Mouse (Mus musculus): ENCODE measurements at regions not wholly inside any gene's neighbourhood (a gene's known extent, or its start where the extent isn't known, plus 50 kb on each side); places are given as distances from the start of the nearest gene placed in this dataset.
"Not testable (repeated sequence)": the region's sequence is repeated elsewhere in the genome, so short reads cannot be mapped to it uniquely, and the experiment has no call there.

DNA sequence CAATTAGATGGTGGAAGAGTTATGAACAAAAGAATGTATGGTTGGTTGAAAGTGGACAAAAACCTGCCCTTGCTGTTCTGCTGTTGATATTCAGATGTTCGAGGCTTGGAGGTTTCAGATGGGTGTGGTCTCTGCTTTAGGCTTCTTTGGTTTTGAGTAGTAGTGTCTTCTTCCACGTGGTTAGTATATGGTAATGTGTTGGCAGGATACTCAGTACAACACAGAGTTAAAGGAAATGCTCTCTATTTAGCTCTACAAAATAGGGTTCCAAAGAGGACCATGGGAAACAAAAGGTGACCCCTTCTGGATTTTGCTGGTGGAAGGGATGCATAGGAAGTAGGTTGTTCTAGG lies 333.9 kb upstream of the Tmpo start:
- intact Hi-C loops (cut with DNase I), result no loop called here
- no peak for DNase-seq (ENCODE audit: extremely low spot score in 1 of 2, low spot score in 2 of 2)

GRCm38 (mm10) chr10:91514163-91515020 lies 333.3 kb upstream of the Tmpo start:
- intact Hi-C loops (cut with DNase I), result no loop called here

GRCm38 (mm10) chr10:91507038-91507437 lies 325.9 kb upstream of the Tmpo start:
- no peak for DNase-seq (ENCODE audit: extremely low spot score in 1 of 2, low spot score in 2 of 2)
- intact Hi-C loops (cut with DNase I), result no loop called here

More at GRCm38 (mm10) chr10:91514163-91515020, 333.3 kb upstream of the Tmpo start:
- no peak for DNase-seq (ENCODE audit: extremely low spot score in 1 of 2, low spot score in 2 of 2)

GRCm38 (mm10) chr10:91504891-91505290 lies 323.8 kb upstream of the Tmpo start:
- no peak for DNase-seq (ENCODE audit: extremely low spot score in 1 of 2, low spot score in 2 of 2)
- intact Hi-C loops (cut with DNase I), result no loop called here

DNA sequence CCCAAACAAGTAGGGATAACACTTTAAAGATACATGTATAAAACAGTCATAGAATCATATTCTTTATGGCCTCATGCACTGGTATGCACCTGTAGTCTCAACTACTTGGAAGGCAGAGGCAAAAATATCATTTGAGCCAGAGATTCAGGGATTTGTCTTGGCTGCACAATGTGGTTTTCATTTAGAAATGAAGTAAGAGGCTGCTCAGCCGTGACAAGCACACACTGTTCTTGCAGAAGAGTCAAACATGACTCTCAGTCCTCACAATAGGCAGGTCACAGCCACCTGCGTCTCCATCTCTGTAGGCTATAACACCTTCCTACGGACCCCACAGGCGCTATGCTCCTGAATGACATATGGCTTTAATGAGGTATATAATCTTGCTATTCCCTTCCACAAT lies 317.4 kb upstream of the Tmpo start:
- intact Hi-C loops (cut with DNase I), result no loop called here
- DNase-seq (ENCODE audit: extremely low spot score in 1 of 2, low spot score in 2 of 2), result no peak

DNA sequence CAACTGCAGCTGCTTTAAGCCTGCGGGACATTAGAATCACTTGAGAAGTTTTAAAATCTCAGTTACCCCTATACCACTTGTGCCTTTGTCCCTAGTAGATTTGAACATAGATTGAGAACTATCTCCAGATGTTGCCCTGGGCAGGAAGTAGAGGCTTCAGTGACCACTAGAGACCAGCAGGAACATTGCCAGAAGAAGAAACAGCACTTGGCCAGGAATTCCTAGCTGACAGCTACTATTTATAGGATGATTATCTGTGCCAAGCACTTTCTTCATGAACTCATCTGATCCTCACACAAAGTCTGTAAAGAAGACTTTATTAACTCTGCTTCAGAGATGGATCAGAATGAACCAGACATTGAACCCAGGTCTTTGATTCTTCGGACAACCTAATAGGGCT lies 283.6 kb upstream of the Tmpo start:
- intact Hi-C loops (cut with DNase I), result no loop called here

DNA sequence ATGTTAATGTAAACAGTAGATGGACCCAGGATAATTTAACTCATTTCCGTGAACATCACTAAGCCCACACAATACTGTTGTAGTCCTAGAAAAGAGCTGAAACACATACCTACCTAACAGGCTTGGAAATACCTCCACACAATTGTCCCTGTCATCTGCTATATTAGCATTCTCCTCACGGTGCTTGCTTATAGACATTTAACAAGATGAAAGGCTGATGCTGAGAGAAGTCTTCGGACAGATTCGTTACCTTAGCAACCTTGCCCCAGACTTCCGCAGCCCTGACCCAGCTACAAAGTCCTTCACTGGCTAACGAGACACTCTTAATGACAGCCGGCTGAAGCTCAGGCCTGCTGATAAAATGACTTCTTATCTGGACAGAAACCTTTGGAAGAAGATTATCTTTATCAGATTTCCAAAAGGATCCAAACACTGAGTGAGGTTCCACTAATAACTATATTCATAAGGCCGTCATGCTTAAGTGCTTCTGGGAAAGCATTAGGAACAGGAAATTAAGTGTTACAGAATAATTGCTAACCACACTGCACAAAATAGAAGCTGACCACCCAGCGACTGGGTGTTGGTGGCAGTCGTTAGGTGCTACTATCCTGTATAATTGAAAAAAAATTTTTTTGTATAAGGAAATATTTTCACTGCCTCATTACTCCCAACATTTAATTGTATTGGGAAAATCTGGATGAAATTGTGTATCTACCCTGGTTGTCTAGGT lies 267.0 kb upstream of the Tmpo start:
- no peak for DNase-seq (ENCODE audit: extremely low spot score in 1 of 2, low spot score in 2 of 2)
- intact Hi-C loops (cut with DNase I), result no loop called here

More for the DNA sequence above, 283.6 kb upstream of the Tmpo start:
- no peak for DNase-seq (ENCODE audit: extremely low spot score in 1 of 2, low spot score in 2 of 2)

DNA sequence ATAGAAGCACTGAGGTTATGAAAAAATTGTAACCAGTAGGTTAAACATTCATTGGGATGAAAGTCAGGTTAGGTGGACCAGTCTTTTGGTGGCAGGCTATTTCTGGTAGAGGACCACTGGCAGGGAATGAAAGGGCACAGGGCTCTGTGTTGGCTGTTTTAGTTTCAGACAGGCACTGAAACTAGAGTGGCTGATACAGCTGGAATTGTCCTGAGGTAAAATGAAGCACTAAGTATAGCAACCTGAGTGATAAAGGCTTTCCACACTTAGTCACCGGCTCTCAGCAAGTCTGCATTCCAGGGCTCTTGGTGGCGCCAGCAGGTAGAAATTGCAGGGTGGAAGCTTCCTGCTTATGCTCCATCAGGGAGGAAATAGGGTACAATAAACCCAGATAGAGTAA lies 262.2 kb upstream of the Tmpo start:
- intact Hi-C loops (cut with DNase I), result no loop called here
- DNase-seq (ENCODE audit: extremely low spot score in 1 of 2, low spot score in 2 of 2), result no peak

GRCm38 (mm10) chr10:91440051-91440450 lies 258.9 kb upstream of the Tmpo start:
- intact Hi-C loops (cut with DNase I), result no loop called here
- no peak for DNase-seq (ENCODE audit: extremely low spot score in 1 of 2, low spot score in 2 of 2)

DNA sequence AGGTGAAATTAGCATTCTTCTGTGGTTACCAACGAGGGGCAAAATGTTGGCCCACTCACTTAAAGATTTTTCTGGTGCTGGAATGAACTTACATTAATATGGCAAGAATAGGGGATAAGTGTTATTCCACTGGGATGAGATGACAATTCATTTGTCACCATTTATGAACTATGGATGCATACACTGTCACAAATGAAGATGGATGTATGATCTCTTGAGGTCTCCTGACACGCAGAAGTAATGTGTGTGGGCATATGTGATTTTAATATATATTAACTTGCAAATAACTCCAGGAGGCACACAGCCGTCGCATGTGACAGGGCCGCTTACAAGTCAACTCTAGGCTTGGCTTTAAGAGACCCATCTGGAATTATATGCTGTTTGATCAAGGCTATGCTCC lies 256.8 kb upstream of the Tmpo start:
- no peak for DNase-seq (ENCODE audit: extremely low spot score in 1 of 2, low spot score in 2 of 2)
- intact Hi-C loops (cut with DNase I), result no loop called here

DNA sequence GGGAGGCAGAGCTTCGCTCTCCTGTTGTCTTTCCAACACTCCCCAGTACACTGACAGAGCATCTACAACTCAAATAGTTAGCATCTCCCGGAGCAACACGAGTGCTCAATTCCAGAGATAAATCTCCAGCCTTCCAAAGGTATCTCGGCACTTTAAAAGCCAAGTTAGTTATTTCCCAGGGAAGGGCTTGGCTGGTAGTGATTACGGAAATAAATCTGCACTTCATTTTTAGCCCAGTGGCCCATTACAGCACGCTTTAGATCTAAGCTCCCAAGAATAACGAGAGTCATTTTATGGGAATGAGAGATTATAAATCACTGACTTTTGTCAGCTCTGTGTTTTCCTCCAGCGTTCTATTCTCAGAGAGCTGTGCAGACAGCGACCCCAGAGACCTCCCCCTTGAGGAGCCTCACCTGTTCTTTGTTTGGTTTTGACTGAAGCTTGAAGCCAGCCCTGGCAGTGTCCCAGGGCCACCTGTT lies 255.0 kb upstream of the Tmpo start:
- intact Hi-C loops (cut with DNase I), result no loop called here
- peak in 1 of 2 experiments; percentile 17 for DNase-seq (ENCODE audit: extremely low spot score in 1 of 2, low spot score in 2 of 2)

DNA sequence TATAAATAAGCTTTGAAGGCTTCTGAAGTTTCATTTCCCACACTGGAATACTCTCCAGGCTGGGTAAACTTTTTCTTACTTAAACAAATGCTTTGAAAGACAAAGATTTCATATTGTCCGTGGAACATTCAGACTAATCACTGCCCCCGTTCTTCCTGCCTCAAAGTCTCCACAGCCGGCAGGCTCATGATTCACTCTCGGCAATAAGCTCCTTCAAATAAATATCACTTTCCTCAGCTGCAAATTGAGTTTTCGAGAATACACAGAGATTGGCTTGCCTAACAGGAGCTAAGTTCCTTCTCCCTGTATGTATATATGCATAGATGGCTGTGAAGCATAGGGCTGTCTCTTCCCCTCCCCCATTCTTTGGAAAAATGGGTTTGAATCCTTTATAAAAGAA lies 249.2 kb upstream of the Tmpo start:
- no peak for DNase-seq (ENCODE audit: extremely low spot score in 1 of 2, low spot score in 2 of 2)
- intact Hi-C loops (cut with DNase I), result no loop called here

DNA sequence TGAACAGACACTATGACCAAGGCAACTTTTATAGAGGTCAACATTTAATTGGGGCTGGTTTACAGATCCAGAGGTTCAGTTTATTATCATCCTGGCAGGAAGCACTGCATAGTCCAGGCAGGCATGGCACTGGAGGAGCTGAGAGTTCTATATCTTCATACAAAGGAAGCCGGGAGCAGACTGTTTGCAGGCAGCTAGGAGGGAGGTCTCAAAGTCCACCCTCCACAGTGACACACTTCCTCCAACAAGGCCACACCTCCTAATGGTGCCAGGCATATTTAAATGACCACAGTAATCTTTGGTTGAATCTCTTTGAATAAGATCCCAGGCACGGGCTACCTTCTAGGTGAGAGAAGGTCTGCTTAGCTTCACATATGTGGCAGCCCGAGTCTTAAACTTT lies 245.5 kb upstream of the Tmpo start:
- intact Hi-C loops (cut with DNase I), result no loop called here
- no peak for DNase-seq (ENCODE audit: extremely low spot score in 1 of 2, low spot score in 2 of 2)

- intact Hi-C loops (cut with DNase I); DNase-seq (ENCODE audit: extremely low spot score in 1 of 2, low spot score in 2 of 2): not testable (repeated sequence)
Measured at GRCm38 (mm10) chr10:91425625-91426385, 244.7 kb upstream of the Tmpo start.

- DNase-seq (ENCODE audit: extremely low spot score in 1 of 2, low spot score in 2 of 2), result no peak
Measured at GRCm38 (mm10) chr10:91424786-91425185, 243.7 kb upstream of the Tmpo start.

DNA sequence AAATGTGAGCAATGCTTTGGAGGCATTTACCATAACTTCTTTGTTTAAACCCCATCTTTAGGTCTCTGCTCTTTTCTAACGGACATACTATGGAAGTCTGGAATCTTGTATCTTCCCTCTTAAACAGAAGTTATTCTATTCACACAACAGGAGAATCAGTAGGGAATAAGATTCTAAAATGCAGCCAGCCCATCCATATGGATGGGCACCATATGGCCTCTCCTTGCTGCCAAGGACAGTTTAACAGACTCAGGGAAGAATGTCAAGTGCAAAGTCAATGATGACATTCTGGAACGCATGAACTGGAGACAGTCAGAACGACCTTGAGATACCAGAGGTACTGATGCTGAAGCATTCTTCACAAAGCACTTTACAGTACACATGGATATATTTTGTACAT lies 206.1 kb upstream of the Tmpo start:
- intact Hi-C loops (cut with DNase I), result no loop called here
- peak in 1 of 2 experiments; percentile 12 for DNase-seq (ENCODE audit: extremely low spot score in 1 of 2, low spot score in 2 of 2)

More at GRCm38 (mm10) chr10:91424786-91425185, 243.7 kb upstream of the Tmpo start:
- intact Hi-C loops (cut with DNase I), result no loop called here

DNA sequence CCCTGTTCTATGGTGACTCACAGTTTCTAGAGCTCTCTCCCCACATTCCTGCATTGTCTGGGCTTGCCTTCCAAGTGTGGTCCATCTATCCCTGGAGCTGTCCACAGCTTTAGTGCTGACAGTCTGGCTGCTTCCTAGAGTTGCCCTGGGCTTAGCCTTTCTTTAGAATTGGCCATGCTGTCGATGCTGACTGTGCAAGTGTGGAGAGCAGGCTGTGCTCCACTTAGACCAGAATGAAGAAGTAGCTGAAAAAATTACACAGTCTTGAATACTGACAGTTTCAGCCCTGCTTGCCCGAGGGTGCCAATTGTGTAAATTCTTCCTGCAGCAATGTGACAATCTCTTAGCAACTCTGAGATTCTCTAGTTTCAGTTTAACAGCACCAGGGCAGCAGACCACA lies 203.3 kb upstream of the Tmpo start:
- intact Hi-C loops (cut with DNase I), result no loop called here
- DNase-seq (ENCODE audit: extremely low spot score in 1 of 2, low spot score in 2 of 2), result peak; percentile 18 to 38

DNA sequence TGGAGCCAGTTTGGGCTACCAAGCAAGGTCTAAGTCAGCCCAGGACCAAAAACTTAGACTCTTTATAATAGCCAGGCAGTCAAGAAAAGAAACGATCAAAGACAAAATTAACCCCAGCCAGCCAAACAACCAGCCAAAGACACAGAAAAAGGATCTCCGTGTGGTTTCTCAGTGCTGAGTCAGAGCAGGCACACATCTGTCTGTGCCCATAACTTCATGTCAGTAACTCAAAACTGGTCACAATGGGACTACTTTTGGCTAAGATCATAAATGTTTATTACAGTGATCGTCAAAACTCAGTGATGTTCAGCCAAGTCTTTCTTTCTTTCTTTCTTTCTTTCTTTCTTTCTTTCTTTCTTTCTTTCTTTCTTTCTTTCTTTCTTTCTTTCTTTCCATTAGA lies 195.6 kb upstream of the Tmpo start:
- no peak for DNase-seq (ENCODE audit: extremely low spot score in 1 of 2, low spot score in 2 of 2)
- intact Hi-C loops (cut with DNase I), result no loop called here

DNA sequence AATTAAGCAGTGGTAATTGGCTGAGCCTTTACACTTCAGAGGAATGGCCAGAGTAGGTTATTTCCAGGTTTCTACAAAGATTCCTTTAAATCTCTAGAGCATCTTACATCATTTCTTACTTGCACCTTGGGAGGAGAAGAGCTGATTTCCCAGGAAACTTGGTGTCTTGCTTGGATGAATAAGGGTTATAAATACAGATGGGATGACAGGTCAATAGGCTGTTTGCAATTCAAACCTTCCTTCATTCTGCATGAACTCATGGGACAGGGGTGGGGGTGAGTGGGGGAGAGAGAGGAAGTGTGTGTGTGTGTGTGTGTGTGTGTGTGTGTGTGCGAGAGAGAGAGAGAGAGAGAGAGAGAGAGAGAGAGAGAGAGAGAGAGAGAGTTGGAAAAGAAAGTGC lies 186.4 kb upstream of the Tmpo start:
- intact Hi-C loops (cut with DNase I), result no loop called here
- DNase-seq (ENCODE audit: extremely low spot score in 1 of 2, low spot score in 2 of 2), result no peak
